Mouse (Mus musculus): ENCODE measurements around the gene Rsrp1.

Rsrp1 gene

GRCm38 (mm10) chr4:134963021-134963776 is 39.8 kb downstream of the Rsrp1 start:
- in situ Hi-C loops (cut with MseI, MboI) = no loop called here

GRCm38 (mm10) chr4:134967887-134968604 is 44.7 kb downstream of the Rsrp1 start:
- in situ Hi-C loops (cut with MseI, MboI) = no loop called here

- in situ Hi-C loops (cut with MseI, MboI) = no loop called here
Measured at GRCm38 (mm10) chr4:134968605-134968976, 45.2 kb downstream of the Rsrp1 start.

- in situ Hi-C loops (cut with MseI, MboI) = no loop called here
Measured at GRCm38 (mm10) chr4:134975261-134975928, 52.0 kb downstream of the Rsrp1 start.

- in situ Hi-C loops (cut with MseI, MboI) = no loop called here
Measured at GRCm38 (mm10) chr4:134975929-134976308, 52.5 kb downstream of the Rsrp1 start.
